Mouse (Mus musculus): ENCODE results near the gene Osbp2. TPM values are rescaled to one million over a fixed set of nuclear protein-coding genes. Genes with fewer than 3 reads are reported as not detected.

Osbp2 gene
- polyA plus RNA-seq, 1 experiment from 2014 or later: 0.51 TPM

DNA sequence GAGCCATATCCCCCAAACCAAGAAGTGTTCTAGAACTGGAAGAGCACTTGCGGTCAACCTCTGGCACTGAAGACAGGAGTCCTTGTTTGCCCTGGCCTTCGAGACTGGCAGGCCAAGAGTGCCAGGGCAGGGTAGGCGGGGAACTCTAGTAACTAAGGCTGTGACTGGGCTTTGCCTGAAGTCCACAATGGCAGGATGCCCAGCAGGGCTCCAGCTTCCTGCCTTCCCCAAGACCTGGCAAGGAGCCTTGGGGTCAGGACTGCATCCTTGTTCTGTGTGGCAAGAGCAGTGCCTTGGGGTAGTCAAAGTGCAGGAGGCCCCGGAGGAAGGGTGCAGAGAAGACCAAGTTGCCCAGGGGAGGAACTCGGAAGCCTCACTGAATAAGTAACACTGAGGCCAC, 39.3 kb upstream of the Osbp2 start:
- H3K27me3 ChIP-seq (replicated peaks; ENCODE audit: control insufficient read depth, insufficient read depth, low read length): no peaks in the 10 kb centered on the region
- H3K4me2 ChIP-seq (ENCODE audit: low read length): no peak overlapping the region
- DNase-seq (ENCODE audit: low spot score) (no peak), ATAC-seq (replicated peaks; ENCODE audit: low FRiP score, low TSS enrichment, low read depth) (no peak)
- no peaks in the 10 kb centered on the region for H3K4me1 ChIP-seq (replicated peaks; ENCODE audit: control insufficient read depth, insufficient read depth, low read length)
- 89% methylated on average over 5 of the region's 5 CpGs for WGBS
- 0 out of 2 replicates have a peak, but pooled peaks cover 3% of the 10 kb centered on the region for H3K36me3 ChIP-seq (ENCODE audit: control insufficient read depth, insufficient read depth, low read length)
- no peak overlapping the region for H3K4me3 ChIP-seq (ENCODE audit: low read depth, low read length)
- H3K9me3 ChIP-seq (ENCODE audit: control insufficient read depth, low read length): no peaks in the 10 kb centered on the region
- no peak overlapping the region for H3K27ac ChIP-seq (ENCODE audit: low read depth)
- no peak overlapping the region for H3K9ac ChIP-seq (ENCODE audit: low read length)

DNA sequence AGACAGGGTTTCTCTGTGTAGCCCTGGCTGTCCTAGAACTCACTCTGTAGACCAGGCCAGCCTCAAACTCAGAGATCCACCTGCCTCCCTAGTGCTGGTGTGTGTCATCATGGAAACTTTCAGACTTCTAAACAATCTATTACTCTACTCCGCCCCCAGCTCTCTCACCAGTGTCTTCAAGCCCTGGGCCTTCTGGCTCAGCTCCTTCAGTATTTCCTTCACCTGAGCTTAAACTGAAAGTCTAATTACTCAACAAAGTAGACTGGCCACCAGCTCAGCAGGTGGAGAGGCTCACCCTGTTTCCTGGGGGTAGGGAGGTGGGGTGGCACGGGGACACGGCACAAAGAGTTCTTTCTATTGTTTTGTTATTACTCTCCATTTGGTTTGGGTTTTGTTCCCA, 38.8 kb upstream of the Osbp2 start:
- no peak overlapping the region for H3K27ac ChIP-seq (ENCODE audit: low read depth)
- no peaks in the 10 kb centered on the region for H3K9me3 ChIP-seq (ENCODE audit: control insufficient read depth, low read length)
- H3K4me2 ChIP-seq (ENCODE audit: low read length): no peak overlapping the region
- ATAC-seq (replicated peaks; ENCODE audit: low FRiP score, low TSS enrichment, low read depth): no peak
- H3K4me1 ChIP-seq (replicated peaks; ENCODE audit: control insufficient read depth, insufficient read depth, low read length): no peaks in the 10 kb centered on the region
- WGBS: 87% methylated on average over 3 of the region's 3 CpGs
- H3K9ac ChIP-seq (ENCODE audit: low read length): no peak overlapping the region
- H3K27me3 ChIP-seq (replicated peaks; ENCODE audit: control insufficient read depth, insufficient read depth, low read length): no peaks in the 10 kb centered on the region
- DNase-seq (ENCODE audit: low spot score): no peak
- H3K4me3 ChIP-seq (ENCODE audit: low read depth, low read length): no peak overlapping the region
- peaks cover 8% of the 10 kb centered on the region; the same call in 1 of the 2 replicates for H3K36me3 ChIP-seq (ENCODE audit: control insufficient read depth, insufficient read depth, low read length)

DNA sequence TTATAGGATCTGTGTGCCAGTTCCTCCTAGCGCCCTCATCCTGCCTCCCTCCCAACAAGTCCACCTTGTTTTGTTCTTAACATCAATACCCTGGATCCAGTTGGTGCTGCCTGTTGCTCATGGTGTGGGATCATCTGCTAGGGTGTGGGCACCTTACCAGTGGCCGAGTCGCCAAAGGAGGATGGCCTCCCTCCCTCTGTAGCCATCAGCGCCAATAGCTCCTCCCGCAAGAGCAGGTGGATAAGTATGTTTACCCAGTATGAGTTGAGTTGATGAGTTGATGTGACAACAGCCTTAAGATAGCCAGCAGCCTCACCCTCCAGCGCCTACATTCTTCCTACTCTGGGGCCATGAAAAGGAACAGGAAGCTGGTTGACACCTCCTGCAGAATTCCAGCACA, 36.6 kb upstream of the Osbp2 start:
- no peak for ATAC-seq (replicated peaks; ENCODE audit: low FRiP score, low TSS enrichment, low read depth)
- H3K36me3 ChIP-seq (ENCODE audit: control insufficient read depth, insufficient read depth, low read length): peaks cover 12% of the 10 kb centered on the region; the same call in 1 of the 2 replicates

DNA sequence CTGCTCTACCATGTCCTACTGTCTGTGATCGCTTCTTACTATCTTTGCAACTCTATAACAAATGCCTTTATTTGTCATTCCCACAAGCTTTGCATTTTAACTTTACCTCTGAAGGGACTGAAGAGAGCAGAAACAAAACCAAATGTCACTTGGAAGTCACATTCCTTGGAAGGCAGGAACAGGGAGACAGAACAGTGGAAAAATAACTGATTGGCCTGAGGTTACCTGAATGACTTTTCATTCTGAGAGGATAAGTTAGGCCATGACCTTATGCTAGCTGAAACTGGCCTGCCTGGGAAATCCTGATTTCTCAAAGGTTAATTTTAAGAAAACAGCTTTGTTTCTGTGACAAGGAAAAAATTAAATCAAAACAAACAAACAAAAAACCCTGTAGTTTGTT, 32.2 kb upstream of the Osbp2 start:
- Histone ChIP-seq H3K36me3 (ENCODE audit: control insufficient read depth, insufficient read depth, low read length) (peaks cover 12% of the 10 kb centered on the region; the same call in 1 of the 2 replicates), H3K4me3 (ENCODE audit: low read depth, low read length) (no peak overlapping the region), H3K4me2 (ENCODE audit: low read length) (no peak overlapping the region), H3K9me3 (ENCODE audit: control insufficient read depth, low read length) (no peaks in the 10 kb centered on the region), H3K9ac (ENCODE audit: low read length) (no peak overlapping the region), H3K27me3 (replicated peaks; ENCODE audit: control insufficient read depth, insufficient read depth, low read length) (no peaks in the 10 kb centered on the region), H3K27ac (ENCODE audit: low read depth) (no peak overlapping the region), H3K4me1 (replicated peaks; ENCODE audit: control insufficient read depth, insufficient read depth, low read length) (no peaks in the 10 kb centered on the region)
- ATAC-seq (replicated peaks; ENCODE audit: low FRiP score, low TSS enrichment, low read depth) (no peak), DNase-seq (ENCODE audit: low spot score) (no peak)
- whole genome bisulfite sequencing: 81% methylated on average over 1 of the region's 1 CpGs

More for the DNA sequence above, 36.6 kb upstream of the Osbp2 start:
- DNase-seq (ENCODE audit: low spot score): no peak
- no peak overlapping the region for H3K4me2 ChIP-seq (ENCODE audit: low read length)
- no peak overlapping the region for H3K9ac ChIP-seq (ENCODE audit: low read length)
- no peaks in the 10 kb centered on the region for H3K27me3 ChIP-seq (replicated peaks; ENCODE audit: control insufficient read depth, insufficient read depth, low read length)
- H3K4me1 ChIP-seq (replicated peaks; ENCODE audit: control insufficient read depth, insufficient read depth, low read length): no peaks in the 10 kb centered on the region
- no peak overlapping the region for H3K27ac ChIP-seq (ENCODE audit: low read depth)
- H3K4me3 ChIP-seq (ENCODE audit: low read depth, low read length): no peak overlapping the region
- H3K9me3 ChIP-seq (ENCODE audit: control insufficient read depth, low read length): no peaks in the 10 kb centered on the region
- 65% methylated on average over 6 of the region's 6 CpGs for WGBS

DNA sequence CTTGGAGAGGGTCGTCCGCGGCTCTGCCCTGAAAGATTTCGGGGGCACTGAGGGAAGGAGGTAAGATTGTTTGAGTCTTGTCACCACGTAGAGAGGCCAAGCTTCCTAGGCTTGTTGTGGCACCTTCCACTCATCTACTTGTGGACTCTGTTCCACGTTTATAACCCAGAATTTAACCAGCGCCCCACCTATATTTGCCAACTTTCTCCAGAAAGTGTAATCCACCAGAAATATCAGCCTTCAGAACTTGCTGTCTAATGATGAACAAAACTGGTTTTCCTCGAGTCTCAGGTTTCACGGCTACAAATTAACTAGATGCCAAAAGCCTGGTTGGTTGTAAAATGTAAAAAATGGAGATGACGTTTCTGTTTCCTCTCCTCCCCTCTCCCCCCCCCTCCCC, 31.8 kb upstream of the Osbp2 start:
- DNase-seq (ENCODE audit: low spot score): no peak
- Histone ChIP-seq H3K27me3 (replicated peaks; ENCODE audit: control insufficient read depth, insufficient read depth, low read length) (no peaks in the 10 kb centered on the region), H3K4me3 (ENCODE audit: low read depth, low read length) (peak overlapping the region; percentile 36), H3K9me3 (ENCODE audit: control insufficient read depth, low read length) (no peaks in the 10 kb centered on the region), H3K36me3 (ENCODE audit: control insufficient read depth, insufficient read depth, low read length) (peaks cover 12% of the 10 kb centered on the region; the same call in 1 of the 2 replicates), H3K27ac (ENCODE audit: low read depth) (peak overlapping the region; percentile 85), H3K4me1 (replicated peaks; ENCODE audit: control insufficient read depth, insufficient read depth, low read length) (no peaks in the 10 kb centered on the region), H3K9ac (ENCODE audit: low read length) (peak overlapping the region; percentile 53), H3K4me2 (ENCODE audit: low read length) (peak overlapping the region; percentile 75)
- 1% methylated on average over 10 of the region's 10 CpGs for WGBS
- peak; percentile 69 for ATAC-seq (replicated peaks; ENCODE audit: low FRiP score, low TSS enrichment, low read depth)

DNA sequence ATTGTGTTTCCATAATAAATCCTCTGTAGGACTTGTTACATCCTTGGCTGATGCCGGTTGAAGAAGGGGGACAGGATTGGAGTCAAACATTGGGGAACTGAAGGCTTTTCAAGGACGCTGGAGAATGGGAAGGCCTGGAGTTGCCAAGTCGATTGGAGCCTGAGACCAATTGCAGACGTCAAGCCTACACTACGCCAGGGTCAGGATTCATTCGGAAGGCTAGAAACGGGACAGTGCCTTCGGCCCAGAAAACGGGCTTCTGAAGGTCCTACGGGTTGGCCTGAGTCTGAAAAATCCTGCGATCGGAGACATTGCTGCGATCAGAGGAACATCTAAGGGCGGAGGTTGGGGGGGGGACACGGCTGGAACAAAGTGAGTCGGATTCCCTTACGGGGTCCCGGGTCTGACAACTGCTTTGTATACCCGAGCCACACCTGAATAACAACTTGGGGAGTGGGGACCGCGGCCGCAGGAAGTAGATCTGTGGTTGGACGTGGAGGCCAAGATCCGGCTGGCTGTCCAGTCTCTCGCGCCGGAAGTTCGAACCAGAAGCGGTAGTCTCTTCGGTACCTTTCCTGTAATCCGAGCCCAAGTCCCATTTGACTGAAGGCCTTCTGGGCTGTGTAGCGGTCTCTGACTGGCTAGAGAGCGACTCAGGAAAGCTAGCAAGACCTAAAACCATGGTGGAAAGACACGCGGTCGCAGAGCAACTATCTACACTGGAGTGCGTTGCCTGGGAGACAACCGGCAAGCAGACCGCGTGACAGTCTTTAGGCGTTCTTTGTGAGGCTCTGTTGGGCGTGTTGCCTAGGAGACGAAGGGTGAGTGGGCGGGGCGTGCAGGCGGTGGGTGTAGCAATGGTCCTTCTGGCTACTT, 30.9 kb upstream of the Osbp2 start, which contains the start of the genes 4921536K21Rik and Dusp18:
Gene 4921536K21Rik, minus strand, starts transcription at position 693 of the 876 bp plus-strand sequence.
Gene Dusp18, plus strand, starts transcription at position 835 of the 876 bp plus-strand sequence.
- Histone ChIP-seq H3K4me3 (ENCODE audit: low read depth, low read length) (peak within 1 kb of the TSS; percentile 36), H3K9ac (ENCODE audit: low read length) (peak within 1 kb of the TSS; percentile 53), H3K4me2 (ENCODE audit: low read length) (peak within 1 kb of the TSS; percentile 75), H3K27me3 (replicated peaks; ENCODE audit: control insufficient read depth, insufficient read depth, low read length) (no peaks in the 10 kb centered on the region), H3K27ac (ENCODE audit: low read depth) (peak within 1 kb of the TSS; percentile 85), H3K4me1 (replicated peaks; ENCODE audit: control insufficient read depth, insufficient read depth, low read length) (no peaks in the 10 kb centered on the region), H3K9me3 (ENCODE audit: control insufficient read depth, low read length) (no peaks in the 10 kb centered on the region), H3K36me3 (ENCODE audit: control insufficient read depth, insufficient read depth, low read length) (peaks cover 12% of the 10 kb centered on the region; the same call in 1 of the 2 replicates)
- 4% methylated on average over 46 of the region's 46 CpGs for WGBS
- ATAC-seq (replicated peaks; ENCODE audit: low FRiP score, low TSS enrichment, low read depth) (peak; percentile 94), DNase-seq (ENCODE audit: low spot score) (peak; percentile 98)

DNA sequence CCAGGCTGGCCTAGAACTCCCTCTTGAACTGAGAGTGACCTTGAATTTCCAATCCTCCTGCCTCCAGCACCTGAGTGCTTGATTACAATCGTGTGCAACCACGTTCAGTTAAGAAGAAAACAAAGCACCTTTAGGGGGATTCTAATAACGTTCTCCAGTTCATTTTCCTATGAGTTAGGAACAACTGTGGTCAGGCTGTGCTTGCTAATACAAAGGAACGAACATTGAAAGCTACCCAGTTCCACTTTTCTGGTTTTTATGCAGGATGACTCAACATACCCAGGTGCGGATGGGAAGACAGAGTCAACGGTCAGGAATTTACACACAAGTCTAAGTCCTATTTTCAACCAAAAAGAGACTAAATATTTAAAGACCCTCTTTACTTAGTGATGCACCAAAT, 30.3 kb upstream of the Osbp2 start:
- 82% methylated on average over 6 of the region's 6 CpGs for WGBS
- Histone ChIP-seq H3K27me3 (replicated peaks; ENCODE audit: control insufficient read depth, insufficient read depth, low read length) (no peaks in the 10 kb centered on the region), H3K9me3 (ENCODE audit: control insufficient read depth, low read length) (no peaks in the 10 kb centered on the region), H3K36me3 (ENCODE audit: control insufficient read depth, insufficient read depth, low read length) (peaks cover 12% of the 10 kb centered on the region; the same call in 1 of the 2 replicates), H3K4me3 (ENCODE audit: low read depth, low read length) (no peak overlapping the region), H3K4me1 (replicated peaks; ENCODE audit: control insufficient read depth, insufficient read depth, low read length) (no peaks in the 10 kb centered on the region), H3K9ac (ENCODE audit: low read length) (no peak overlapping the region), H3K4me2 (ENCODE audit: low read length) (peak overlapping the region; percentile 75; the same call in 1 of the 2 replicates), H3K27ac (ENCODE audit: low read depth) (no peak overlapping the region)
- DNase-seq (ENCODE audit: low spot score) (no peak), ATAC-seq (replicated peaks; ENCODE audit: low FRiP score, low TSS enrichment, low read depth) (no peak)

DNA sequence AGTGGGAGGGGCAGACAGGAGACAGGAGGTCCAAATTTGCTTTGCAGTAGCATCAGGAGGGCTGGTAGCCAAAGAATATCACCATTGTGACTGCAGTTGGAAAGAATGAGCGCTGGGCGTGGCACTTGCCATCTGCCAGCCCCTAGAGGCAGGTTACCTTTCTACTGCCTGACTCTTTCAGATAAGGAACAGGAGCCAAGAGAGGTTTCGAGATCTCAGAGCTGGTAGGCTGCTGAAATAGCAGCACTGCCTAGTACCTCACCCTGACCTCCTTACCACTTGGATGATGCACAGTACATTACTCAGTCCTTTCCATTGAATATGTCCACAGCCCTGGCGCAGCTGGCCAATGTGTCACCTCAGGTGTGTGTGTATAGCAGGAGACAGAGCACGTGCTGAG, 23.6 kb upstream of the Osbp2 start:
- Histone ChIP-seq H3K4me1 (replicated peaks; ENCODE audit: control insufficient read depth, insufficient read depth, low read length) (no peaks in the 10 kb centered on the region; the same call in 1 of the 2 replicates), H3K36me3 (ENCODE audit: control insufficient read depth, insufficient read depth, low read length) (no peaks in the 10 kb centered on the region), H3K9ac (ENCODE audit: low read length) (no peak overlapping the region), H3K9me3 (ENCODE audit: control insufficient read depth, low read length) (no peaks in the 10 kb centered on the region), H3K4me2 (ENCODE audit: low read length) (no peak overlapping the region), H3K27ac (ENCODE audit: low read depth) (no peak overlapping the region), H3K27me3 (replicated peaks; ENCODE audit: control insufficient read depth, insufficient read depth, low read length) (no peaks in the 10 kb centered on the region), H3K4me3 (ENCODE audit: low read depth, low read length) (no peak overlapping the region)
- no peak for ATAC-seq (replicated peaks; ENCODE audit: low FRiP score, low TSS enrichment, low read depth)
- 70% methylated on average over 5 of the region's 5 CpGs for WGBS
- DNase-seq (ENCODE audit: low spot score): no peak
